Mouse (Mus musculus): ENCODE results near the gene Stk11. TPM values are rescaled to one million over a fixed set of nuclear protein-coding genes. Genes with fewer than 3 reads are reported as not detected.

The Stk11 gene
- 10 to 100 TPM; 92.1 to 95.0 TPM for total RNA-seq (2021)

DNA sequence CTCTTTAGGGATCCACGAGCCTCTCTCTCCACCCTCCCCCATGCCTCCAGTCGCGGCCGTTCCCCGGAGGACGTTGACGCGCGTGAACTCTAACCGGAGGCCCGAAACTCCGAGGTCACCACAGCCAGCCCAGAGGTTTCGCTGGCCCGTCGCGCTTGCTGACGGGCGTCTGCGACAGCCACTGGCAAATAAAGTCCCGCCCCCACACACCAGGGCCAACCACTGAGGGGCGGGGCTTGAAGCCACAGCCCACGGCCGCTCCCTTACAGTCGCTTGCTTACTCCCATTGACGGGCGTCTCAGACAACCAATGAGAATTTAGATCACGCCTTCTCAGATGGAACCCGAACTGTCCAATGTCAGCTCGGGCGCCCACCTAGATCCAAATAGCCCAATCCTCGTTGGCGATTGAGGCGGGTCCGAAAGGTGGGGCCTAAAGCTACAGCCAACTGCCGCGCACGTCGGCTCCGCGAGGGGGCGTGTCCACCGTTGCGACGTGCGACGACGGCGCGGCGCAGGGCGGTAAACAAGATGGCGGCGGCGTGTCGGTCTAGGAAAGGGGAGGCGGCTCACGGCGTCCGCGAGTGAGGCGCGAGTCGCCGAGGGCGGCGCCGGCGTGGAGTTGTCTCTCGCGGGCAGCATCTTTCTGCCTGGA is at the start of gene Stk11:
Gene Stk11 (plus strand): TSS at position 514 of the 654 bp plus-strand sequence.
- intact Hi-C loops (cut with DNase I) = loop anchor here (1.0 to 2.0 kb wide), 2 partner anchors 62 to 131 kb away; partner anchors contain the start of gene Tmem259
- peak; percentile 100 for DNase-seq (ENCODE audit: low spot score in 2 of 2)

DNA sequence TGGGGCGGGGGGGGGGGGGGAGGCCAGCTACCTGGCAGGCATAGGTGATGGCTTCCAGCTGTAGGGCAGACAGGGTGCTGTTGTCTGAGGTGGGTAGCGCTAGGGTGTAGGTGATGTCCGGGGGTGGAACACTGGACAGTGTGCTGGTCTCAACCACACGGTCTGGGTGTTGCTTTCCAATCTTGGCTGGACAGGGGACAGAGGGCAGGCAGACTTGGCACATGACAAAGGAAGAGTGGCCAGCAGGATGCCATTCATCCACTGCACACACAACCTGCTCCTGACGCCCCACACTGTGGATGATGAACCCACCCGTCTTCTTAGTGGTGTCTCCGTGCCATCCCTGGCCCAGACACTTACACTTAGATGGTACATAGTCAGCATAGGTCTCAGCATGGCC is 46.4 kb upstream of the Stk11 start:
- DNase-seq (ENCODE audit: low spot score in 2 of 2) = no peak
- intact Hi-C loops (cut with DNase I) = no loop called here

DNA sequence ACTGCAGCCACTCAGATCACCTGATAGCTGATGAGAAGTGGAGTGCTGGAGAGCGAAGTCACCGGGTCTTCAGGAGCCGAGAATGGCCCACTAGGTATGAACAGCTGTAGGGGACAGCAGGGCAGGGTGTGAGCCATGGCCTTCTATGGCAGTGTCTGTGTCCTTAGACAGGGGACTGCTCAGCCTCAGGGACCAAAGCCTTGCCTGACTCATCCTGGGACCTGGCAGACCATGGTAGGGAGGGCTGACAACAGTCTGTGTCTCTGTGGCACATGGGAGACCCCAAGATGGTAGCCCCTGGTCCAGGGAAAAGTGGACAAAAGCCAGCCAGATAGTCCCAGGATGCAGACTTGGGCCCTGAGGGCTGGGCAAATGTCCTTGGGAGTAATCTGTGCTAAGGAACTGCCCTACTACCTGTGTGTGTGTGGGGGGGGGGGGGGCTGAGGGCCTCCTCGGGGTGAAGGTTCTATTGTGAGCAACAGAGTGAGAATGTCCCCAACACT is 45.6 kb upstream of the Stk11 start:
- intact Hi-C loops (cut with DNase I) = no loop called here
- no peak for DNase-seq (ENCODE audit: low spot score in 2 of 2)

DNA sequence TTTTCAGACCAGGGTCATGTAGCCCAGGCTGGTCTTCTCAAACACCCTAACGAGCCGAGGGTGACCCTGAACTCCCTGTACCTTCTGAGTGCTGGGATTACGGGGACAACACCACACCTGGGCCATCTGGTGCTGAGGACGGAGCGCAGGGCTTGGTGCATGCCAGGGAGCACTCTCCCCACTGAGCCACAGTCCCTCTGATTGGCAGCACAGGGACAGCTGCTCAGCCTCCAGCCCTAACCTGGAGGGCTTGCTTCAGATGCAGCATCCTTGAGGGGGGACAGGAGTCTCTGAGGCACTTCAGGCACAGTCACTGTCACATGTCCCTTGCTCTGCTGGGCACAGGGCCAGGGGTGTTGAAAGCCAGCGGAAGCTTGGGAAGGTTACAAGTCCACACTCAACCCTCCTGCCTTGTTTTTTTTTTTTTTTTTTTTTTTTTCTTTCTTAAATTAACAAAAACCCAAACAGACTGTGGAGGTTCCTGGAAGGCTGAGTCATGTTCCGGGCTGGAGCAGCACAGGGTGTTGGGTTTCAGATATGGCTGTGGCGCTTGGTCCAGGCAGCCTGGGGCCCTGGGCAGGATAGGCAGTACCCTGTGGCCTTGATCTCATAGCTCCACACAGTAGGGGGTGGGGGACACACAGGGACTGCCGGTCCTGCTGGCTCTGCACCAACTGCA is 44.6 kb upstream of the Stk11 start:
- intact Hi-C loops (cut with DNase I) = no loop called here
- peak; percentile 64 to 82 for DNase-seq (ENCODE audit: low spot score in 2 of 2)

DNA sequence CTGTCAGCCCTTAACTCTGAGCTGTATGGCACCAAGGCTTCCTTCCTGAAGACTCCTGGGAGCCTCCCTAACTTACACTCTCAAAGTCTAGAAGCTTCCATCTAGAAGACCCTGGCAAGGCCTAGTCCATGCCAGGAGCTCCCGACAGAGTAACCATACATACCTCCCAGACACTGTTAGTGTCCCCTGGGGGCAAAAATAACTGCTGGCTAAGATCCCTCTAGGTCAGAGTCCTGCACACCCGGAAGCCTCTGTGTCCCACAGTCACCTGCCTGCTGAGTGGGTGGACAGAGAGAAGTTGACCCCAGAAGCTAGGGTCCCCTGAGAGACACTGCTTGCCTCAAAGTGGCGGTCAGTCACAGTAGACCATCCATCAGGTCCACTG is 44.1 kb upstream of the Stk11 start:
- intact Hi-C loops (cut with DNase I) = no loop called here
- no peak for DNase-seq (ENCODE audit: low spot score in 2 of 2)

DNA sequence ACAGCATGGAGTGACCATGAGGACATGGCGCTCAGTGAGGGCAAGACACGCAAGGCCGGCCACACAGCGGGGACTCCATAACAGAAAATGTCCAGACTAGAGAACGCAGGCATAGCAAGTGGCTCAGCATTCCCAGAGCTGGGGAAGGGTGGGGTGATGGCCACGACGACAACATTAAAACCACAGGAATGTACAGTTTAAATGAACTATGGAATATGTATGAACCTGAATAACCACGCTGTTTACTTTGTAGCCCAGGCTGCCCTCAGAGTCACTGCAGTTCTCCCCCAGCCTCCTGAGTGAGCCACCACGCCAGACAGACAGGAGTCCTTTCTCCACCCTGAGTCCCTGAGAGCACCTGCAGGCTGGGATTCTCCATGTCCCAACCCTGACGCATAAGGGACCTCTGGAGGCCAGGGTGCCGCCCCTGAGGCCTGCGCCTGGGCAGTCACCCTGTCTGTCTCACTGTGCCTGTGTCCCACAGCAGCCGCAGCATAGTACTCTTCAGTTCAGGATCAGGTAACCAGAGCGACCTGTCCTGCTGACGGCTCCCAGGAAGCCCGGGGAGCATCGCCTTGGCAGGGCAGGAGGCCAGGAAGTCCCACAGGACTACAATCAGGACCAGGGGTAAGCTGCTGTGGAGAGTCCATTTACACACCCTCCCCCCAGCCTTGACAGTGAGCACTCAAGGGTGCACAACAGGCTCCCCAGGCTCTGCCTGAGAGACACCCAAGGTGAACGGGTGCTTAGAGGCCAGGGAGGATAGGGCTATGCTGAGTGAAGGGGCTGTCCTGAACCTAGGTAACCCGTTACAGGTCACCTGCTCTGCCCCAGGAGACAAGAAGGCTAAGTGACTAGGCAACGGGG is 42.7 kb upstream of the Stk11 start:
- intact Hi-C loops (cut with DNase I) = no loop called here
- DNase-seq (ENCODE audit: low spot score in 2 of 2) = no peak

DNA sequence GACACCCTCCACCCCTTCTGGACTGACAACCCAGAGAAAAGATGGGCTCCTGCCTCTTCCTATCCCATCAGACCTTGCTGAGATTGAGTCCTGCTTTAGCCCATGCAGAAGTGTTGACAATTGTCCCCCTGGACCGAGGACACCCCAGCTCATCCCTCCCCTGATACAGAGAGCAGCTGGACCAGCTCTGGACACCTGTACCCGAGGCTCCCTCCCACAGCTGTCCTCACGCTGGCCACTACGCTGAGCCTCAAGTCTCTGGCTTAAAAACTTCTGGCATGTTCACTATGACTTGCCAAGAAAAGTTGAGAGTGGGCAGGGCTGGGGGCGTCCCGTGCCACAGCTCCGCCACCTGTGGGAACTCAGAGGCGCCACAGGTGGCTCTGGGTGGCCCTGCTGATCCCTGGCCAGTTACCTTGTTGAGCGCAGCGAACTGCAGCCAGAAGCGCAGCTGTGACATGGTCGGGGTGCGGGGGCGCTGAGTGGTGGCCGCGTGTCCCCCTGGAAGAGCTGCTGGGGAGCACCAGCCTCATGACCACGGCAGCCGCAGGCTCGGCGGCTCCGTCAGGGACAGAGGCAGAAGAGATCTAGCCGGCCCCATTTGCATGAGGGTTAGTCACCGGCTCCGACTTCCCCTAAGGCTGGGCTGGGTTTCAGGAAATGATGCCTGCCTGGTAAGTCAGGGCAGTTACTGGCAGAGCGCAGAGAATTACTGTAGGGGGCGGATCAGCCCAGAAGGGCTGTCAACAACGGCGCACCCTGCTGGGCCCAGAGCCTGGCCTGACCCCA is 40.6 kb upstream of the Stk11 start:
- intact Hi-C loops (cut with DNase I) = loop anchor here (5.0 kb wide), 1 partner anchor 37 kb away; no protein-coding TSS in a partner anchor

DNA sequence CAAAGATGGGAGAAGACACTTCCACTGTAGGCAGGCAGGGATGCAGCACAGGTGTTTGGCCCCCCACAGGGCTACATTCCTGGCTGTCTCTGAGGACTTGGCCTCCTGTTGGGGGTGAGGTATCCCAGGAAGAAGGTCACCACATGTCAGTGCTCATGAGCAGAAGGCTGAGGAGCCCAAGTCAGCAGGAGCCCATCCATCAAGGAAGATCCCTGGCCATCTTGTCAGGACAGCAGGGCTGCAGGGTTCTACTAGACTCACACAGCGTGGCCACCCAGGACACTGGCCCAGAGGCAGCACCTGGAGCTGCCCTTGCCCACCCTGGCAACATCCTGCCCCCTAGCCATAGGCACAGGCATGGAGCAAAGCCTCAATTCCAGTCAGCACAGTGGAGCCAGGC is 39.7 kb upstream of the Stk11 start:
- DNase-seq (ENCODE audit: low spot score in 2 of 2) = no peak
- intact Hi-C loops (cut with DNase I) = loop anchor here (5.0 kb wide), 1 partner anchor 36 kb away; no protein-coding TSS in a partner anchor

More for the DNA sequence above, 40.6 kb upstream of the Stk11 start:
- DNase-seq (ENCODE audit: low spot score in 2 of 2) = peak; percentile 45 to 74

DNA sequence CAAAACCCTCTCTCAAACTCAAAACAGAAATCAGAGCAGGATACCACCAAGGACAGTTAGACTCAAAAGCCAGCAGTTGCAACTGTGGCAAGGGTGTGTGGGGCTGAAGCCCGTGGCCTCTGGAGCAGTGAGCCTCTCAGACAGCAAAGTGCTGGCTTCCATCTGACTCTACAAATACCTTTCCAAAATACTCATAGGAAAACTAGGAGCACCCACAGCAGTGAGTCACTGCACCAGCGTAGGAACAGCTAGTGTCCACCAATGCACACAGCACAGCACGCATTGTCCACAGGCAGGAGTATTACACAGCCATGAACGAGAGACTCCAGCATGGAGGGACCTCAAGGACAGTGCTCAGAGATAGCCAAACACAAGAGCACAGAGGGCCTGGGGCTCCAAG is 39.2 kb upstream of the Stk11 start:
- DNase-seq (ENCODE audit: low spot score in 2 of 2) = no peak
- intact Hi-C loops (cut with DNase I) = loop anchor here (5.0 kb wide), 1 partner anchor 36 kb away; no protein-coding TSS in a partner anchor

DNA sequence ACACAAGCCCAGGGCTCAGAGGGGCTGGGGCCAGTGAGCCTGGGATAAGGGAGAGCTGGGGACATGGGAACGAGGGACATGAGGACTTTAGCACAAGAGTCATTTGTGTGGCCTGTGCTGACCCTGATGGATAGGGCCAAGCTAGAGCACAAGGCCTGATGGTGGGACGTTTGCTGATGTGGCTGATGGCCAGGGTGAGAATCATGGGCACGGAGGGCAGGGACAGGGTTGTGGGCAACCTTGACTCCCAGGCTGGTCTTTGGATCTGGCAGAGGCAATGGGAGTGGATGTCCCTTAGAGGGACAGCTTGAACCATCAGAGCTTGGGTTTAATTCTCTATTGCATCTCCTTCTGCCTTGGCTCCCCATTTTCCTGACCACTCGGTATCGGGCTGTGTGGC is 38.3 kb upstream of the Stk11 start:
- no peak for DNase-seq (ENCODE audit: low spot score in 2 of 2)
- intact Hi-C loops (cut with DNase I) = loop anchor here (5.0 kb wide), 1 partner anchor 35 kb away; no protein-coding TSS in a partner anchor

DNA sequence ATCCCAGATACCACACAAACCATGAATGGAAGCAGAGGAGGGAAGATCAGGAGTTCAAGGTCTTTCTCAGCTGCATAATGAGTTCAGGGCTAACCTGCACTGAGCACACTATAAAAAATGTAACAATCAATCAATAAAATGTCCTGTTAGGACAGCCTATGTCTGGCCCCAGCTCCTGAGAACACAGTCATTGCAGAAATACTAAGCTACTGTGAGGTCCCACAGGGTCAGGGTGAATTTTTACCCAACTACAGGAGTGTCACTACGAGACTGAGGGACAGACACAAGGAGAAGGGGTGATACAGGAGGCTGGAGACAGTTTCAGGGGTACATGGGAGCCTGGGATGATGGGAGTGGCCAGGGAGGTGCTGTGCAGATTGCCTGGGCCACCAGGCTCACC is 37.2 kb upstream of the Stk11 start:
- intact Hi-C loops (cut with DNase I) = loop anchor here (5.0 kb wide), 1 partner anchor 34 kb away; no protein-coding TSS in a partner anchor
- no peak for DNase-seq (ENCODE audit: low spot score in 2 of 2)

DNA sequence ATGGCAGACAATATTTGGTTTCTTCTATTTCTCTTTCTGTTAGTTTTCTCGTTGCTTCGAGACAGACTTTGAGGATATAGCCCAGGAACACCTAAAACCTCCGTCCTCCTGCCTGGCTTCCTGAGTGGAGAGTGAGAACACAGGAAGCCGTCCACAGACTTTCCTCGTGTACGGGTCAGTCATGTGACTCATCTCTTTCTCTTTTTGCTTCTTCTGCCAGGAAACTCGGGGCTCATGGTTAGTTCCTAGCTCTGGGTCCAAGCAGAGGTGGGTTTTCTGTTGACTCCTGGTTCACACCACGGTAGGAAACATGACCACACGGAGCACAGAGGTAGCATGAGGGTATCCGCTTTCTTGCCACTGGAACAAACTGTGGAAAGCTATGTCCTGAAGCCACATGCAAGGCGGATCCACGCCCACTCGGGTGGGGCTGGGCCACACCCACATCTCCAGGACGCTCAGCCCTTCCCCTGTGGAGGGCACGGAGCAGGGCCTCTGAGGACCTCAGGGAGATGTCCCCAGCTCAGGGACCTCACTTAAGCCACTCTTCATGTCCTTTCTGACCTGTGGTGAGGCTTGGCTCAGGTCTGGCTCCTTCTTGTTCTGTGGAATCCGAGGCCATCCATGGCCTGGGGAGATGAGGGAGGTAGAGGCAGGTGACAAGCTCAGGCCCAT is 35.1 kb upstream of the Stk11 start:
- DNase-seq (ENCODE audit: low spot score in 2 of 2) = no peak
- intact Hi-C loops (cut with DNase I) = no loop called here

DNA sequence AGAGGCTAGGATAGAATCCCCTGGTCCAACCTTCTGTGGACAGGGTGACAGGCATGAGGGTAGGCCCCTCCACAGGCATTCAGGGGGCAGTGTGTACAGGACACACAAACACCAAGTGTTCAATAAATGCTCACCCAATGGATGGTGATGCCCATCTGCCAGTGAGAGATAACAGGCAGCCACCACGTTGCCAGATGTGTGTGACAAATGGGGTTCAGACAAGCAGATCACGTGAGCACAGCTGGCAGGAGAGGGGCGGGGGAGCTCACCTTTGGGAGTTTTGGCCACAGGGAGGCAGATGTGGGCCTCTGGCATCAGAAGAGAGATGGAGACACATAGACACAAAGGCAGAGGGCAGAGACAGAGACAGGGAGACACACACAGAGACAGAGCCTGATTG is 34.5 kb upstream of the Stk11 start:
- no peak for DNase-seq (ENCODE audit: low spot score in 2 of 2)
- intact Hi-C loops (cut with DNase I) = no loop called here

DNA sequence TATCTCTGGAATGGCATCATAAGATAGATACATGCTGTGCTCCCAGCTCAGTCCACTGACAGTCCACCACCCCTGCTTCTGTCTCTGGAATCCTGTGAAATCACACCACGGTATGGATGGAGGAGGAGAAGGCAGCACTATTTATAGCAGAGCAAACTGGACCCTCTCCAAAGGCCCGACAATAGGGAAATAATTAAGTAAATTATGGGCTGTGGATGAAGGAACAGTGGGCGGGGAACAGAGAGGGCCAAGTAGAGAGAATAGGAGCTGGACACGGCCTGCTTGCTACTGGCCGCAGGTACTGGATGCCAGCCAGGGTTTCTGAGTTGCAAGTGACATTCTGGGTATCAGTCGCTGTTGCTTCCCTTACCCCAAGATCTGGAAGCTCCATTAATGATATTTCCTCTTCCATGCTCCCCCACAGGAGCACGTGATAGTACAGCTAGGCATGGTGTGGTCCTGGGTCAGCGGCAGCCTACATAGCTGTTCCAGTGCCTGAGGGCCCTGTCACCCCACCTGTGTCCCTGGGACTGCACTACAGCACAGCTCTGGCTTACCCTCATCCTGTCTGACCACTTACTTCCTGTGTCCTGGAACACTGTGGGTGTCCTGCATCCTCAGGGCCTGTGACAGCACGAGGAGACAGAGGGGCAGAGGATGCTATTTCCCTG is 30.7 kb upstream of the Stk11 start:
- intact Hi-C loops (cut with DNase I) = no loop called here
- DNase-seq (ENCODE audit: low spot score in 2 of 2) = peak; percentile 31 to 44

DNA sequence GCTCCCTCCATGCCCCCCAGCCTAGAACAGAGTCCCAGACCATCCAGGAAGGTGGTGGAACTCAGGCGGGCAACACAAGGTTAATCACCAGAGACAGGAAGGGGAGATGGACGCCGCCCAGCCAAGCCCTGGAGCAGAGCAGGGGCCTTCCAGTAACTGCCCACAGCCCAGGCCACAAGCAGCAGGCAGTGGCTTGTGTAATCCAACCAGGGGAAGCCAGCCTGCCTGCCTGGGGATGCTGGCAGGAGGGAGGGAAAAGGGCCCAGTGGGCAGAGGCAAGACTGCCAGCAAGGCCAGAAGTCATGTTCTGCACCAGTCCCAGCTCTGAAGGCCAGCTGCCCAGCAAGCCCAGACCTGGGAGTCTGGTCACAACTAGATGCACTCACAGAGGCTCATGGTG is 28.8 kb upstream of the Stk11 start:
- intact Hi-C loops (cut with DNase I) = no loop called here
- DNase-seq (ENCODE audit: low spot score in 2 of 2) = no peak

DNA sequence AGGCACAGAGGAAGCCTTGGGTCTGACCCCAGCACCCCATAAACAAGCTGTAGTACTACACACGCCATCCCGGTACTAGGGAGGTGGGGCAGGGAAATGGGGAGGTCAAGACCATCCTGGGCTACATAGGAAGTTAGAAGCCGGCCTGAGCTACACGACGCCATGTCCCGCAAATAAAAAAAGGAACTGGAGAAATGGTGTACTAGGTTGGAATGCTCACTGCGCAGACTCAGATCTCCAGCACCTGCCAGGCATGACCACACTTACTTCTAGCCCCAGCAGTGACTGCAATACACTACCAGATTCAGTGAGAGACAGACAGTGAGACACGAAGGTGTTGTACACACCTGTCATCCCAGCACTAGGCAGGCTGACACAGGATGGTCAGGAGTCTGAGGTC is 28.1 kb upstream of the Stk11 start:
- DNase-seq (ENCODE audit: low spot score in 2 of 2) = no peak
- intact Hi-C loops (cut with DNase I) = no loop called here

DNA sequence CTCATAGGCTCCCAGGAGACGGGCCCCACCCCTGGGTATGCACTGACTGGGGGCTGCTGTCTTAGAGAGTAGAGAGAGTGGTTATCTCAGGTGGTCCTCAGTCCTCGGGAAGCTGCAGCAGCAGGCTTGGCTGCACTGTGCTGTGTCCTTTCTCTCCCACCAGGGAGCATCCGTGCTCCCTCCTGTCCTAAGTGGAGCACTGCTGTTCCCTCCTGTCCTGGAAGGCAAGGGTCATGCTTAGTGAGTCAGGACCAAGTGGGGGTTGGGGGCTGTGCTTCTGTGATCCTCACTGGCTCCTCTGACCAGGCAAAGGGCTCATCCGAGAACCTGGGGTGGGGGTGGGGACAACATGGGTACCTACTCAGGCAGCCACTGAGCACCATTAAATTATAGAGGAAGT is 26.5 kb upstream of the Stk11 start:
- no peak for DNase-seq (ENCODE audit: low spot score in 2 of 2)
- intact Hi-C loops (cut with DNase I) = no loop called here

DNA sequence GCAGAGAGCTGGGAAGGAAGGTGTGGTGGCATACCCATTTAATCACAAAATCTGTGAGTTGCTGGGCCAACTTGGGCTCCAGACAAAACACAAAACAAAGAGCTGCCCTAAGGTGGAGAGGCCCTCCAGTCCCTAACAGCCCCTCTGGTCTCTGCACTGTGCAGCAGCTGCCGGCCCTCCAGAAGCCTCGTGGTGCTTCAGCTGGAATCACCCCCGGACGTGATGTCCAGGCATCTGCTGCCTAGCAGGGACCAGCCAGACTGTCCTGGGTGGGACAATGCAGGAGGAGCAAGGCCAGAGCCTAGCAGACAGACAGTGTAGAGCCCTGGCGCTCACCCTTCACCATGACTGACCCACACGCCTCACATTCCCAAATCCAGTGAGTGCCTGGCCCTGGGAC is 24.1 kb upstream of the Stk11 start:
- intact Hi-C loops (cut with DNase I) = no loop called here
- DNase-seq (ENCODE audit: low spot score in 2 of 2) = no peak

Measured in left cerebral cortex, postnatal 25 days (tissue).